Mouse (Mus musculus): ENCODE results near the gene Nfib. TPM values are rescaled to one million over a fixed set of nuclear protein-coding genes. Genes with fewer than 3 reads are reported as not detected.
A peak's percentile ranks its signal among the peaks of the same experiment; 100 is the strongest.

Gene Nfib
- total and polyA plus RNA-seq, 3 experiments: 0.16 TPM; not detected in 2

GRCm38 (mm10) chr4:82661215-82661614 lies 44.3 kb downstream of the Nfib start:
- DNase-seq (ENCODE audit: low spot score): no peak
- H3K4me1 ChIP-seq (ENCODE audit: insufficient read depth, low read depth, low read length): no peaks in the 10 kb centered on the region
- no peaks in the 10 kb centered on the region for H3K36me3 ChIP-seq (replicated peaks)
- H3K4me3 ChIP-seq (ENCODE audit: low read depth, low read length): no peak overlapping the region
- no peak for TF ChIP-seq GATA1 (IDR thresholded peaks at IDR 0.05; ENCODE audit: borderline replicate concordance, low read length)
- no peak for TF ChIP-seq GATA2 (IDR thresholded peaks at IDR 0.05; ENCODE audit: borderline replicate concordance, low read depth, low read length)
- TF ChIP-seq CTCF (IDR thresholded peaks at IDR 0.05; ENCODE audit: low read depth, low read length): no peak
- TF ChIP-seq POLR2AphosphoS5 (IDR thresholded peaks at IDR 0.05; ENCODE audit: insufficient replicate concordance, low read depth, low read length): no peak
- TF ChIP-seq TAL1 (conservative IDR thresholded peaks at IDR 0.05; ENCODE audit: low read depth, low read length): no peak
- peaks cover 23% of the 10 kb centered on the region for H3K9me3 ChIP-seq (replicated peaks)
- no peaks in the 10 kb centered on the region for H3K27me3 ChIP-seq (ENCODE audit: insufficient read depth, low read length)
- no peak for ATAC-seq (ENCODE audit: extremely low read depth, insufficient number of reproducible peaks, low FRiP score, poor library complexity, severe bottlenecking)

- TF ChIP-seq CTCF (IDR thresholded peaks at IDR 0.05; ENCODE audit: low read depth, low read length): no peak
- no peak for TF ChIP-seq POLR2AphosphoS5 (IDR thresholded peaks at IDR 0.05; ENCODE audit: insufficient replicate concordance, low read depth, low read length)
- no peak for TF ChIP-seq GATA2 (IDR thresholded peaks at IDR 0.05; ENCODE audit: borderline replicate concordance, low read depth, low read length)
- TF ChIP-seq GATA1 (IDR thresholded peaks at IDR 0.05; ENCODE audit: borderline replicate concordance, low read length): no peak
- TF ChIP-seq TAL1 (conservative IDR thresholded peaks at IDR 0.05; ENCODE audit: low read depth, low read length): no peak
- no peaks in the 10 kb centered on the region for H3K4me1 ChIP-seq (ENCODE audit: insufficient read depth, low read depth, low read length)
- ATAC-seq (ENCODE audit: extremely low read depth, insufficient number of reproducible peaks, low FRiP score, poor library complexity, severe bottlenecking): no peak
- no peak overlapping the region for H3K4me3 ChIP-seq (ENCODE audit: low read depth, low read length)
- no peaks in the 10 kb centered on the region for H3K36me3 ChIP-seq (replicated peaks)
- peaks cover 20% of the 10 kb centered on the region for H3K9me3 ChIP-seq (replicated peaks)
- DNase-seq (ENCODE audit: low spot score): no peak
- H3K27me3 ChIP-seq (ENCODE audit: insufficient read depth, low read length): no peaks in the 10 kb centered on the region
Measured at GRCm38 (mm10) chr4:82645679-82646078, 59.9 kb downstream of the Nfib start.

- DNase-seq (ENCODE audit: low spot score): no peak
- Histone ChIP-seq H3K27me3 (ENCODE audit: insufficient read depth, low read length) (no peaks in the 10 kb centered on the region), H3K9me3 (replicated peaks) (peaks cover 22% of the 10 kb centered on the region), H3K4me3 (ENCODE audit: low read depth, low read length) (no peak overlapping the region), H3K36me3 (replicated peaks) (no peaks in the 10 kb centered on the region), H3K4me1 (ENCODE audit: insufficient read depth, low read depth, low read length) (no peaks in the 10 kb centered on the region)
- no peak for ATAC-seq (ENCODE audit: extremely low read depth, insufficient number of reproducible peaks, low FRiP score, poor library complexity, severe bottlenecking)
- TF ChIP-seq GATA2 (IDR thresholded peaks at IDR 0.05; ENCODE audit: borderline replicate concordance, low read depth, low read length): no peak
- TF ChIP-seq POLR2AphosphoS5 (IDR thresholded peaks at IDR 0.05; ENCODE audit: insufficient replicate concordance, low read depth, low read length): no peak
- no peak for TF ChIP-seq CTCF (IDR thresholded peaks at IDR 0.05; ENCODE audit: low read depth, low read length)
- TF ChIP-seq GATA1 (IDR thresholded peaks at IDR 0.05; ENCODE audit: borderline replicate concordance, low read length): no peak
- TF ChIP-seq TAL1 (conservative IDR thresholded peaks at IDR 0.05; ENCODE audit: low read depth, low read length): no peak
Measured at GRCm38 (mm10) chr4:82644797-82645196, 60.8 kb downstream of the Nfib start.

GRCm38 (mm10) chr4:82643734-82644085 lies 61.8 kb downstream of the Nfib start:
- H3K4me3 ChIP-seq (ENCODE audit: low read depth, low read length): no peak overlapping the region
- H3K27me3 ChIP-seq (ENCODE audit: insufficient read depth, low read length): no peaks in the 10 kb centered on the region
- H3K4me1 ChIP-seq (ENCODE audit: insufficient read depth, low read depth, low read length): no peaks in the 10 kb centered on the region
- TF ChIP-seq CTCF (IDR thresholded peaks at IDR 0.05; ENCODE audit: low read depth, low read length): no peak
- no peak for TF ChIP-seq TAL1 (conservative IDR thresholded peaks at IDR 0.05; ENCODE audit: low read depth, low read length)
- TF ChIP-seq GATA1 (IDR thresholded peaks at IDR 0.05; ENCODE audit: borderline replicate concordance, low read length): no peak
- TF ChIP-seq GATA2 (IDR thresholded peaks at IDR 0.05; ENCODE audit: borderline replicate concordance, low read depth, low read length): no peak
- TF ChIP-seq POLR2AphosphoS5 (IDR thresholded peaks at IDR 0.05; ENCODE audit: insufficient replicate concordance, low read depth, low read length): no peak
- DNase-seq (ENCODE audit: low spot score) (no peak), ATAC-seq (ENCODE audit: extremely low read depth, insufficient number of reproducible peaks, low FRiP score, poor library complexity, severe bottlenecking) (no peak)
- no peaks in the 10 kb centered on the region for H3K36me3 ChIP-seq (replicated peaks)
- H3K9me3 ChIP-seq (replicated peaks): peaks cover 22% of the 10 kb centered on the region

- no peak for DNase-seq (ENCODE audit: low spot score)
- peaks cover 22% of the 10 kb centered on the region for H3K9me3 ChIP-seq (replicated peaks)
- no peaks in the 10 kb centered on the region for H3K4me1 ChIP-seq (ENCODE audit: insufficient read depth, low read depth, low read length)
- peak; percentile 38; the same call in 1 of the 2 replicates for ATAC-seq (ENCODE audit: extremely low read depth, insufficient number of reproducible peaks, low FRiP score, poor library complexity, severe bottlenecking)
- H3K4me3 ChIP-seq (ENCODE audit: low read depth, low read length): no peak overlapping the region
- no peak for TF ChIP-seq CTCF (IDR thresholded peaks at IDR 0.05; ENCODE audit: low read depth, low read length)
- no peak for TF ChIP-seq GATA2 (IDR thresholded peaks at IDR 0.05; ENCODE audit: borderline replicate concordance, low read depth, low read length)
- no peak for TF ChIP-seq POLR2AphosphoS5 (IDR thresholded peaks at IDR 0.05; ENCODE audit: insufficient replicate concordance, low read depth, low read length)
- no peak for TF ChIP-seq TAL1 (conservative IDR thresholded peaks at IDR 0.05; ENCODE audit: low read depth, low read length)
- no peak for TF ChIP-seq GATA1 (IDR thresholded peaks at IDR 0.05; ENCODE audit: borderline replicate concordance, low read length)
- H3K36me3 ChIP-seq (replicated peaks): no peaks in the 10 kb centered on the region
- no peaks in the 10 kb centered on the region for H3K27me3 ChIP-seq (ENCODE audit: insufficient read depth, low read length)
Measured at GRCm38 (mm10) chr4:82643022-82643733, 62.4 kb downstream of the Nfib start.

- TF ChIP-seq GATA2 (IDR thresholded peaks at IDR 0.05; ENCODE audit: borderline replicate concordance, low read depth, low read length) (no peak), CTCF (IDR thresholded peaks at IDR 0.05; ENCODE audit: low read depth, low read length) (no peak), POLR2AphosphoS5 (IDR thresholded peaks at IDR 0.05; ENCODE audit: insufficient replicate concordance, low read depth, low read length) (no peak), GATA1 (IDR thresholded peaks at IDR 0.05; ENCODE audit: borderline replicate concordance, low read length) (no peak), TAL1 (conservative IDR thresholded peaks at IDR 0.05; ENCODE audit: low read depth, low read length) (no peak)
- H3K4me1 ChIP-seq (ENCODE audit: insufficient read depth, low read depth, low read length): no peaks in the 10 kb centered on the region
- no peak for ATAC-seq (ENCODE audit: extremely low read depth, insufficient number of reproducible peaks, low FRiP score, poor library complexity, severe bottlenecking)
- H3K9me3 ChIP-seq (replicated peaks): peaks cover 22% of the 10 kb centered on the region
- DNase-seq (ENCODE audit: low spot score): no peak
- no peak overlapping the region for H3K4me3 ChIP-seq (ENCODE audit: low read depth, low read length)
- H3K36me3 ChIP-seq (replicated peaks): no peaks in the 10 kb centered on the region
- H3K27me3 ChIP-seq (ENCODE audit: insufficient read depth, low read length): no peaks in the 10 kb centered on the region
Measured at GRCm38 (mm10) chr4:82641066-82641680, 64.4 kb downstream of the Nfib start.

Measured in G1E (cell line).